Mouse (Mus musculus) cerebellum, adult 2 months (tissue): Measurements from ENCODE around the gene Slc5a10. TPM values are rescaled to one million over a fixed set of nuclear protein-coding genes. Genes with fewer than 3 reads are reported as not detected.

Source experiments
- DNase-seq, 2 experiments: peaks; one replicate each; pipeline ENCODE4 v3.0.0; 2021
- H3K27ac ChIP-seq: fragments of 200-500 bp; 2 replicates; pipeline ENCODE4 v1.5.1; 2012; ENCODE audit warnings: low read length, control low read depth, inconsistent platforms; ENCODE audit not compliant: insufficient read depth
- H3K27me3 ChIP-seq: fragments of 200-500 bp; 2 replicates; pipeline ENCODE4 v1.6.1; 2012; ENCODE audit warnings: inconsistent platforms, mild to moderate bottlenecking, low read length, moderate library complexity; ENCODE audit not compliant: control insufficient read depth, insufficient read depth
- H3K4me1 ChIP-seq: fragments of 200-500 bp; 2 replicates; pipeline ENCODE4 v1.6.1; 2011; ENCODE audit warnings: low read length; ENCODE audit not compliant: control insufficient read depth, insufficient read depth
- H3K4me3 ChIP-seq: fragments of 200-500 bp; replicated peaks from 2 replicates; pipeline ENCODE3; 2011; ENCODE audit warnings: mild to moderate bottlenecking, low read depth, low read length, control low read depth; ENCODE audit not compliant: insufficient read depth
- CTCF ChIP-seq: fragments of 200-500 bp; IDR thresholded peaks from 2 replicates; pipeline ENCODE4 v1.5.1; 2011; ENCODE audit warnings: low read depth, mild to moderate bottlenecking, control low read depth, low read length, moderate library complexity, borderline replicate concordance; ENCODE audit not compliant: insufficient read depth
- POLR2A ChIP-seq: fragments of 200-500 bp; IDR thresholded peaks from 2 replicates; pipeline ENCODE4 v1.6.1; 2011; ENCODE audit warnings: low read length, control low read depth, borderline replicate concordance; ENCODE audit not compliant: insufficient read depth
- WGBS: fragments of 180-500 bp; shearing (Covaris S2); methylation state at CpG from one replicate; pipeline ENCODE4 v1.1.7; 2018; 5-methylcytosine and 5-hydroxymethylcytosine counted together
- polyA plus RNA-seq: library from polyadenylated mRNA; depleted of rRNA; stranded (reverse); fragments of >200 nt; gene quantifications from 2 replicates; pipeline ENCODE4 v1.2.3, GENCODE M21; 2012

Slc5a10 gene
- polyA plus RNA-seq, 1 experiment: 0.07 TPM

DNA sequence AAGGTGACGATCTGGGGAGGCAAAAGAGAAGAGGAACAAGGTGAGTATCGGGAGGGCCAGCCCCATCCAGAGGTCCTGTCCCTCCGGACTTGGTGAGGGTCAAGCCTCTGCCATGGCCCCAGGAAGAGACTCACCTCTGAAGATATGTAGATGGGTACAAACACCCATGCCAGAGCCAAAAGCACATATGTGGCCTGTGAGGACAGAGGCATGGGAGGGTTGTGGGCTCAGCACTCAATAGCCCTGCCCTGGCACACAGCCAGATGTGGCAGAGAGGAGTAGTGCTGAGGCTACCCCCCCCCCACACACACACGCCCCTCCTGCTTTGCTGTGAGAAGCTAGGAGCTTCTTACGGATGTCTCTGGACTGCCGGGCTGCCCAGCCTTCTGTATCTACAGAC lies 5.5 kb downstream of the Slc5a10 start:
- Histone ChIP-seq H3K27ac (no peak overlapping the region), H3K4me1 (no peaks in the 10 kb centered on the region), H3K27me3 (no peaks in the 10 kb centered on the region), H3K4me3 (no peak overlapping the region)
- DNase-seq: peak in 1 of 2 experiments; percentile 28
- TF ChIP-seq CTCF (no peak), POLR2A (no peak)
- 54% methylated on average over 6 of the region's 6 CpGs for WGBS

DNA sequence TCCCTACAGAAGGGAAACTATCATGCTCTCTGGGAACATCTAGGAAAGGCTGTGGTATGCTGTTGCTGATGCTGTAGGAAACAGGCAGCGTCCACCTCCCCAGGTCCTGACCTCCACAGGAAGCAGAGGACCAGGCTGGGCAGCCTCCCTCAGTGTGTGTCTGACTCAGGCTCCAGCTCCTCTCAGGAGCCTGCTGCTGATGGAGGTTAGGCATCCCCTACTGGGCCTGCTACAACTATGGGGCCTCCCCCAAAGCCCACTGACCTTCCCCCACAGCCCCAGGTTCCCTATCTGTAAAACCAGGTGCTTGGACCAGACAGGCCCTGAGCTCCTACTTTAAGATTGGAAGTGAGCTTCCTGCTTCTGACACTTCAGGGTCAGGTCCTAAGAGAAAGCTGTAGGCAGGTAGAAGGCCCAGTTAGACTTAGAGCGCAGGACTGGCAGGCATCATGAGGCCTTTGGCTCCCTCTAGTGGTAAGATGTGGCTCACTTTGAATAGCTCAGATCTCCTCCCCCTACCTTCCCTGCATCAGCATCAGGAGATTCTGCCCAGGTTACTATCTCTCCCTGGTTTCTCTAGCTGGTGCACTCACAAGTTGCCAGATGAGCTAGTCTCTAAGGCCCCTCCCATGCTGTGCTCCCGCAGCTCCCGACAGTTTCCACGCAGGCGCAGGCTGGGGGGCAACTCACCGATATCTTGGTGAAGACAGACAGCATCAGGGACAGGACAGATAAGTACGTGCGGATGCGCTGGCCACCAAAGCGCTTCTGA lies 6.1 kb downstream of the Slc5a10 start:
- Histone ChIP-seq H3K27ac (no peak overlapping the region), H3K4me1 (no peaks in the 10 kb centered on the region), H3K4me3 (no peak overlapping the region), H3K27me3 (no peaks in the 10 kb centered on the region)
- WGBS: 45% methylated on average over 11 of the region's 11 CpGs
- DNase-seq: peak; percentile 76 to 81
- no peak for TF ChIP-seq POLR2A
- peak; percentile 98 for TF ChIP-seq CTCF

GRCm38 (mm10) chr11:61713157-61713855 lies 7.3 kb downstream of the Slc5a10 start:
- DNase-seq: no peak
- 86% methylated on average over 15 of the region's 15 CpGs for WGBS
- no peak overlapping the region for H3K4me3 ChIP-seq
- TF ChIP-seq CTCF (no peak), POLR2A (no peak)
- no peaks in the 10 kb centered on the region for H3K27me3 ChIP-seq
- H3K4me1 ChIP-seq: no peaks in the 10 kb centered on the region
- H3K27ac ChIP-seq: no peak overlapping the region

- no peaks in the 10 kb centered on the region for H3K27me3 ChIP-seq
- H3K4me3 ChIP-seq: no peak overlapping the region
- H3K4me1 ChIP-seq: no peaks in the 10 kb centered on the region
- H3K27ac ChIP-seq: no peak overlapping the region
- TF ChIP-seq CTCF (no peak), POLR2A (no peak)
- no peak for DNase-seq
- 95% methylated on average over 3 of the region's 3 CpGs for WGBS
These were observed 11.7 kb downstream of the Slc5a10 start for GRCm38 (mm10) chr11:61708928-61709327.

DNA sequence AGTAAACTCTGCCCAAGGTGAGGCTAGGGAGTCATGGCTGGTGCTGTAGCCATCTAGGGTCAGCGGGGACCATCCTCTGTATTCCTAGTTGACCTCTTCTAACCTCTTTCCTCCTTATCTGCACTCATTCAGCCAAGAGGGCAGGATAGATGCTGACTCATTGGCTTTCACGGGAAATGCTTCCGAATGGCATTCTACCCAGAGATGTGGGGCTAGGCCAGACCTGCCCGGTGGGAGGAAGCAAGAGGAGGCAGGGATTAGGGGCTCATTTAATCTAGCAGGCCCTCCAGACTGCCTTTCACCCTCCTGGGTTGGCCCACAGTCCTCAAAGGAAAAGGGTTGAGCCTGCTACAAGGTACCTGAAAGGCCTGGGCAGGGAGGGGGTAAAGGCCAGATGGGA lies 14.4 kb downstream of the Slc5a10 start:
- TF ChIP-seq POLR2A (no peak), CTCF (no peak)
- no peak for DNase-seq
- Histone ChIP-seq H3K27ac (no peak overlapping the region), H3K4me1 (peaks cover 8% of the 10 kb centered on the region), H3K4me3 (no peak overlapping the region), H3K27me3 (no peaks in the 10 kb centered on the region)
- WGBS: 87% methylated on average over 4 of the region's 4 CpGs

- peaks cover 10% of the 10 kb centered on the region for H3K4me1 ChIP-seq
- no peak overlapping the region for H3K27ac ChIP-seq
- TF ChIP-seq POLR2A: no peak
- no peak for TF ChIP-seq CTCF
- H3K4me3 ChIP-seq: no peak overlapping the region
- DNase-seq: no peak
- WGBS: 86% methylated on average over 2 of the region's 2 CpGs
- H3K27me3 ChIP-seq: no peaks in the 10 kb centered on the region
These were observed 15.0 kb downstream of the Slc5a10 start for GRCm38 (mm10) chr11:61705581-61705980.

DNA sequence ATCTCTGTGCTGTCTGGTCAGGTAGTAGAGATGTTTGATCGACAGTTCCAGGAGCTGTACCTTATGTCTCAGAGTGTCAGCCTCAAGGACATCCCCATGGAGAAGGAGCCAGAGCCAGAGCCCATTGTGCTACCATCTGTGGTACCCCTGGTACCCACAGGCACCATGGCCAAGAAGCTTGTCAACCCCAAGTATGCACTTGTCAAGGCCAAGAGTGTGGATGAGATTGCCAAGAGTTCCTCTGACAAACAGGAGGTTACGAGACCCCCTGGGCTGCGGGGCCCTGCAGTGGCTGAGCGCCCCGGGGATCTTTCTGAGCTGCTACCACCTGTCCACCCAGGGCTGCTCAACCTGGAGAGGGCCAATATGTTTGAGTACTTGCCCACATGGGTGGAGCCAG lies 18.1 kb downstream of the Slc5a10 start:
- TF ChIP-seq CTCF: no peak
- TF ChIP-seq POLR2A: no peak
- Histone ChIP-seq H3K4me3 (no peak overlapping the region), H3K27me3 (no peaks in the 10 kb centered on the region), H3K4me1 (peaks cover 18% of the 10 kb centered on the region), H3K27ac (no peak overlapping the region)
- DNase-seq: no peak
- WGBS: 36% methylated on average over 5 of the region's 5 CpGs

- no peak overlapping the region for H3K27ac ChIP-seq
- H3K27me3 ChIP-seq: no peaks in the 10 kb centered on the region
- H3K4me3 ChIP-seq: no peak overlapping the region
- peaks cover 24% of the 10 kb centered on the region for H3K4me1 ChIP-seq
- TF ChIP-seq POLR2A (no peak), CTCF (no peak)
- 91% methylated on average over 5 of the region's 5 CpGs for WGBS
- no peak for DNase-seq
These were observed 18.9 kb downstream of the Slc5a10 start for GRCm38 (mm10) chr11:61701696-61702095.
